Mouse (Mus musculus): ENCODE measurements around the gene Gm5105. TPM values are rescaled to one million over a fixed set of nuclear protein-coding genes. Genes with fewer than 3 reads are reported as not detected.

The Gm5105 gene
- 1 to 10 TPM; 1.2 to 2.0 TPM for total RNA-seq (2021)
- long read RNA-seq, experiment 1, partial matches to known transcripts = 0 of 3 reads
- long read RNA-seq, experiment 1, other reads (novel, unspliced or antisense) = 3 of 3 reads
- long read RNA-seq, experiment 2, partial matches to known transcripts = 0 of 8 reads
- long read RNA-seq, experiment 2, other reads (novel, unspliced or antisense) = 8 of 8 reads

DNA sequence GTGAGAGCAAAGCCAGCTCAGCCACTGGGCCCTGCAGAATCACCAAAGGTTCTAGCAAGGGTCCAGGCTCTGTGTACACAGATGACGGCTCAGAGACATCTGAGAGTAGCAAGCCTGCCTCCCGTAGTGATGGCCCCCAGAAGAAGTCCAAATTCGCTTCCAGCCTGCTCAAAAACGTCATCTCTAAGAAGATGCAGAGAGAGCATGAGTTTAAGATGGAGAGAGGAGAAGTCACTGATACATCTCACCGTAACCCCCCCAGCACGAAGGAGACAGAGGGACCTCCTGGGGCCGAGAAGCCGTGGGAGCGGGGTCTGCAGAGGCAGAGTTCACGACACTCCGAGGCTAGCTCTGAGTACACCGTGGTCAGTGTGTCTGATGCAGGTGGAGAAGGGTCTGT lies at the start of gene Gm5105:
Gene Gm5105, minus strand, starts transcription at position 101 of the 400 bp plus-strand sequence.
- no peak for DNase-seq

DNA sequence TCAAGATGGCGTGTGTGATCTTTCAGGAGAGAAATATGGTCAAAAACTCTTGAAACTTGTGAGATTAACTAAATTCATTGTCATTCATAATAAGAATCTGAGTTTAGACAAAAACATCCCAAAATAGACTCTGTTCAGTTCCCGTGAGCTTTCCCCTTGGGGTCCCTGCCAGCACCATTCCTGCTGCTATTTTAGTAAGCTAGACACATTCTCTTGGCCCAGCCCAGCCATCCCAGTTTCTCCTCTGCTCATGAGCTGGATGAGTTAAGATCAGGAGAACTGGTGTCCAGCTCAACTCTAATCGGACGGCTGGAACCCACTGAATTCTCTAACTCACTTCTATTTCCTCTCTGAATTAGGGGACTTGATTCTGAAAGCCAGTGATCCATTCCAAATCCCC lies 49.7 kb upstream of the Gm5105 start:
- peak; percentile 32 for DNase-seq

DNA sequence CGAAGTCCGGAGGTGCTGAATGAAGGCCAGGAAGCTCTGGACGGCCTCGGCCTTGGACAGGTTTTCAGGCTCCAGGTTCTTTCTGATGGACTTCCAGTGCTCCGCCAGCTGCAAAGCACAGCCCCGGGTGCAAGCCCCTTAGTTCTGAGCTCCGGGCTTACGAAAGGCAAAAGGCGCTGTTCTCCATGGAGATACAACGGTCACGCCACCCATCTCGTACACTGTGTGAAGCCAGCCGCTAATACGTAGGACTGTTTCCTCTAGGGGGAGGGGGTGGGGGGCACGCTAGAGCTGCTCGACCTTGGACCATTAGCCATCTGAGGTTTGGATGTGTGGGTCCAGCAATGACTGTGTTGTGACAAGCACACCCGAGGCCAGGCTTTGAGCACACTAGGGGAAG lies 46.9 kb upstream of the Gm5105 start:
- DNase-seq = no peak

DNA sequence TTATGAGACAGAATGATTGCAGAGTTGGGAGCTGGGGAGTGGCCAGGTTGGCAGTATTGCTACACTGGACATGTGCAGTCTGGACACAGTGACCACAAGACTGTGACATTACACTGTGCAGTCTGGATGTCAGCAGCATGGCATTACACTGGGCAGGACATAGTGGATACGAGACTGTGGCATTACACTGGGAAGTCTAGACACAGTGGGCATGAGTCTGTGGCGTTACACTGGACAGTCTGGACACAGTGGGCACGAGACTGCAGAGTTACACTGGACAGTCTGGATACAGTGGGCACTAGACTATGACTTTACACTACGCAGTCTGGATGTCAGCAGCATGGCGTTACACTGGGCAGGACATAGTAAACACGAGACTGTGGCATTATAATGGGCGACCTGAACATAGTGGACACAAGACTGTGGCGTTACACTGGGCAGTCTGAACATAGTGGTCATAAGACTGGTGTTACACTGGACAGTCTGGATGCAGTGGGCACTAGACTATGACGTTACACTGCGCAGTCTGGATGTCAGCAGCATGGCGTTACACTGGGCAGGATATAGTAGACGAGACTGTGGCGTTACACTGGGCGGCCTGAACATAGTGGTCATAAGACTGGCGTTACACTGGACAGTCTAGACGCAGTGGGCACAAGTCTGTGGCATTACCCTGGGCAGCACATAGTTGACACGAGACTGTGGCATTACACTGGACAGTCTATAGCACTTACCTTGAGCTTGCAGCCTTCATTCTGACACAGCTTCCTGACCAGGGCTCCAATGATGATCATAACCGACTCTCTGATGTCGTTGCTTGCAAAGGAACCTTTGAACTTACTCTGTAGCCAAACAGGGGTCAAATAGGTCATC lies 44.0 kb upstream of the Gm5105 start:
- DNase-seq = no peak

DNA sequence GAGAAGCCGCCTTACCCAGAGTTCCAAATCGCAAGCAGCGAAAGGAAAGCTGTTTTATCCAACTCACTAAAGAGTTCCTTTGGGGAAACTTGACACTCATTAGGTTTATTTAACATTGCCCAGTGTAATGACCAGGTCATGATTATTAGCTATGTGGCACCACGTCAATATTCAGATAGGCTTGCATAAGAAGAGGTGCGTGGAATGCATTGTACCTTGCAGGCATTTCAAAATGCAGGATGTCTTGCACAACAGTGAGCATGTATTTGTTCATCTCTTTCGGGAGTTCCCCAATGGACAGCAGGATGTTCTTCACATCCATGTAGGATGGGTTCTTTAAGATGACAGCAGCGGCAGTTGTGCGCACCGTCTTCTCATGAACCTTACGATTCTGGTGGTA lies 39.7 kb upstream of the Gm5105 start:
- no peak for DNase-seq

DNA sequence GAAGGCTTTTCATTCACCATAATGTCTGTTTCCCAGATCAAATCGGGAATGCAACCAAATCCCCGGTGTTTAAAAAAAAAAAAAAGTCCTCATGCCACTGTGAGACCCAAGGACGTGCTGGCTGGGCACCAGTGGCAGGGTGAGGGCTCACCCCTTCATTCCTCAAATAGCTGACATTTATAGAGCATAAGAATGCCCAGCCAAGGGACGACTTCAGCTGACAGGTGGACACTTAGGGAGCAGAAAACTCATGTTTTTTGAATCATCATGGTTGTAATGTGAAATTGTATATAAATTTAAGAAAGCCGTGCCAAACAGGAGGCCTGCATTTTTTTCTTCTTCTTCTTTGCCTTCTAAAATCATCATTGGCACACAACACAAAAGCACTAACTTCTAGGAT lies 37.9 kb upstream of the Gm5105 start:
- DNase-seq = no peak

DNA sequence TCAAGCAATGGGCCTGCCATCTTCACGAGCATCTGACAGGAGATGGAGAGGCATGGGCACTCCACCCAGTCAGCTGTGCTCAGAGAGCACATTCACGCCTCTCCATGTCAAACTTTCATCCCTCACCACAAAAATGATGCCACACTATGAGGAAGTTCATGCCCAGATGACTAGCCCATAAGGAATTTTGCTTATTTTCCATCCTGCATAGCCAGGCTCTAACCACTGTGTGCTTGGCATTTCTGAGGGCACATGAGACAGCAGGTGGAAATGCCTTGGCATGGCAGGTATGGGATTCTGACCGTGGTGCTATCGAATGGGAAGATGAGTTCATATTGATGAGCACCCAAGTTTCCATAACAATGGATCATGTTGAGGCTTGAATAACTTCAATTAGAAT lies 36.5 kb upstream of the Gm5105 start:
- no peak for DNase-seq

DNA sequence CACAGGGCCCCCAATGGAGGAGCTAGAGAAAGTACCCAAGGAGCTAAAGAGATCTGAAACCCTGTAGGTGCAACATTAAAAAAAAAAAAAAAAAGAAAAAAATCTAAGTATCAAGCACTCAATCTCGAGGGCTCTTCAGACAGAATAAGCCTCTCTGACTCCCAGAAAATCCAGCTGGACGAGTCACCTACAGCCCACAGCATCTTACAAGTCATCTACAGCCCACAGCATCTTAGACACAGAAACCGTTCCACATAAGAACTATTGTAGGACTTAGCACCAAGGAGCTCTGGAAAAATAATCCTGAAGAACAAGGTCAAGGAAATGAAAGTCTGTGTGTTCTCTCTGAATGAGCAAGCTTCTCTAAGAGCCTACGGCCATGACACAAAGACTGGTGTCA lies 34.7 kb upstream of the Gm5105 start:
- no peak for DNase-seq

DNA sequence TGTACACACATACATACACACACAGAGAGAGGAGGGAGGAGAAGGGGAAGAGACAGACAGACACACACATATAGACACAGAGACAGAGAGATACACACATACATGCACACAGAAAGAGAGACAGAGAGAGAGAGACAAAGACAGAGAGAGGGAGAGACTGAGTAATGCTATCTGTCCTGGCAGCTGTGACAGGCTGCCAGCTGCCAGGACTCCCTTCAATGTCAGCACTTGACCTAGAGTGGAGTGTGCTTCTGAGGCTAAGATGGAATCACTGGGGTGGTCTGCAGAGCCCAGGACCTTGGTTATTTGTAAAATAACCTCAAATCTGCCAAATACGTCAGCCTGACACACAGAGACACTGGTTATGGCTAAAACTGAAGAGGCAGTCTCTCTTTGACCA lies 30.5 kb upstream of the Gm5105 start:
- no peak for DNase-seq

DNA sequence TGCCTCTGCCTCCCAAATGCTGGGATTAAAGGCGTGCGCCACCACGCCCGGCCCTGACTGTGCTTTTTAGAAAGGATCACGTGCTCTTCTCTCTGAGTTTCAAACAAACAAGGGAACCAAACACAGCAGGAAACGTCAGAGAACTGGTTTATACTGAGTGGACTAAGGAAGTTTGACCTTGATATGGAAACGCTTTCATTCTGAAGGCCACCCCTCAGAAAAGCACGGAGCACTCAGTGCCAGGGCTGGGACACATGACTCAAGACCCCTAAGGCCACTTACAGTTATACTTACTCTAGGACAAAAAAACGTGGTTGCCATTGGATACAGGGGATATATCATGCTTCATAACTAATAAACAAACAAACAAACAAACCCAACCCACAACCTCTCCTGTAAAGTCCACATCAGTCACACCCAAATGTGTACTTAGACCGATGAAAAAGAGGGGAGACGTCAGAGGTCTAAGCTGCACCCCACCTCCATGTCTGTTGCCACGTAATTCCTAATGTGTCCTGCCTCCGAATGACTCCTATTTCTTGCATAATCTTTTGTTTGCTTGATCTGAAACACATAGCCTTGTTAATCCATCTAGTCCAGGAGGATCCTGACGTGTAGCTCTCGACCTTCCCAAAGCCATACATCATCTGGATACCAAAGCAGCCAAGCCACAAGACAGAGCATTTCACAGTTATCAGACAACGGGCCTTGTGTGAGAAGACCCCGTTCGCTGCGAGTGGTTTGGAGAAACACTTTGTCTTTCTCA lies 29.3 kb upstream of the Gm5105 start:
- no peak for DNase-seq

DNA sequence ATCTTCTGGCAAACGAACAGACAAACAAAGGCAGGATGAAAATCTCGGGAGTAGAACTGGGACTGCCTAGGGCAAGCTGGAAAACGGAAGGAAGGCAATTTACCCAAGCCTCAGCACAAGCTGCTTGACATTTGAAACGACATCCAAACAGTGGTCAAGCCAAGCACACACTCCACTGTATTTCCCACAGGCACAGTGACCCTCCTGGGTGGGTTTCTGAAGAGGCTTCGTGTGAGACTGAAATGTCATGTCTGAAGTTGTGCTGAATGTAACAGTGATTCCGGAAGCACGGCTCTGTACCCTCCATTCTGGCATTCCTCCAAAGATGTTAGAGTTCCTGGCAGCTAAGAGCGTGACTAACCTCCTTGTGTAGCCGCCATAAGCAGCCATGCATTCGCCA lies 28.5 kb upstream of the Gm5105 start:
- DNase-seq = no peak

DNA sequence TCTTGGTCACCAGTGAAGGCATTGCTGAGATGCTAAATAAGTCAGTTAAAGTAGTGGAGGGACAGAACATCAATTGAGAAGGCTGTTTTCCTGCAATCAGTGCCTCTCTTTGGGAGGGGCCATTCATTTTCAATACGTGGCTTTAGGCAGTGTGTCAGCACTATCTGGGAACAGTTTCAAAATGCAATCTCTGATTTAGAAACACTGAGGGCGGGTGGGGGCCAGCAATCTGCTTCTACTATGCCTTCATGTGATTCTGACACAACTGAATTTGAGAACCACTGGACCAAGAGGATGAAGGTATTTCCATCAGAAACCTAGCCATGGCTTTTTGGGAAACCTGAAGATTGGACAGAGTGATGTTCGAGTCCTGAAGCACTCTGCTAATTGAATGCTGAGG lies 28.1 kb upstream of the Gm5105 start:
- DNase-seq = no peak

DNA sequence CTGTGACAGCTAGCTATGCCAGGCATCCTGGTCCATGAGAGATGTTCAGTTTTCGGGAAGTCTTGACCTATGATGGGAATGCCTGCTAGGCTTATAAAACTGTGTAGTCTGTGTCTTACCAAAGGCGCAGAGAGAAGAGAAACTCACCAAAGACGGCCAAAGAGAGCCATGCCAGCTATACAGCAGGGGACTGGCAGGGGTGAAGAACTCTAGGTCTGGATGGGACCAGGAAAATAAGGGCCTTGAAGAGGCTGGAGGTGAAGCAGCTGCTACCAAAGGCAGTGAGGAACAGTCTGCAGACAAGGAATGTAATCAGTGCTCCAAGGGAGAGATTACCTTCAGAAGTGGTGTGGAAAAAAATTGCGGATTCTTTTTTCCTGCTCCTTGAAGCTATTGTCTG lies 16.7 kb upstream of the Gm5105 start:
- DNase-seq = no peak

DNA sequence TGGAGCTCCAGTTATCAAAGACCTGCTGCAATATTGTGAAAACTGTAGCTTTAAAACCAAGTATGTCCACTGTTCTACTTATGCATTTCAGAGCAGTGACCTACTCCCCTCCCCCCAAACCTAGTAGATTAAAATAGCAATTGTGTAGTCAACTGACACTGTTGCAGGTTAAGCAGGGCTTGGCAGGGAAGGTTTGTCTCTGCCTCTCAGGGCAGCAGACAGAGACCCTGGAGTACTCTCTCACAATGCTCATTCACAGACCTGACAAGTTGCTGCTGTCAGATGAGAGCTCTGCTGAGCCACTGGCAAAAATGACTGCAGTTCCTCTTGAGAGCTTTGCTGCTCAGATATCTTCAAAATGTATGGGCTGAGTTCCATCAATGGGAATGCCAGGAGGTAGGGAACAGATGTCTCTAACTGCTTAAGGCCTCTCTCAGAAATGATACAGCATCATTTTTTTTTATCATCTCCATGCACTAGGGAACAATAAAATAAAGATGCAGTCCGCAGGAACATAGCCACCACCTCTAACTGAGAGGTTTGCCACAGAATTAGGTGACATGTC lies 16.0 kb upstream of the Gm5105 start:
- no peak for DNase-seq

DNA sequence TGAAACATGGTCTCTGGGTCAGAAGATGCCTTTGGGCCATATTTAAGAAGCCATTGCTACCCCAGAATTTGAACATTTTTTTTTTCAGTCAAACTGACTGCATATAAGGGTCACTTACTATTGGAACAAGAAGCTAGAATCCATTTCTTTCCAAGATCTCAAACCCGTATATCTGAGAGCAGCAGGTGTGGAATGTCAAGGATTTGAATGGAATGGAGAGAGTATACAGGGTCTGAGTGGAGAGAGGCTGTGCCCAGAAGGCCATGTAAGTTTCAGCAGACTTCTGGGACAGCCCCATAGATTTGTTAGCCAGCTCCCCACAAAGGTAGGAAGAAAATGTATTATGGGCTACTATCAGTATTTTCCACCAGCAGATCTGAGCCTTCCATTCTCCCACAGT lies 11.5 kb upstream of the Gm5105 start:
- no peak for DNase-seq

DNA sequence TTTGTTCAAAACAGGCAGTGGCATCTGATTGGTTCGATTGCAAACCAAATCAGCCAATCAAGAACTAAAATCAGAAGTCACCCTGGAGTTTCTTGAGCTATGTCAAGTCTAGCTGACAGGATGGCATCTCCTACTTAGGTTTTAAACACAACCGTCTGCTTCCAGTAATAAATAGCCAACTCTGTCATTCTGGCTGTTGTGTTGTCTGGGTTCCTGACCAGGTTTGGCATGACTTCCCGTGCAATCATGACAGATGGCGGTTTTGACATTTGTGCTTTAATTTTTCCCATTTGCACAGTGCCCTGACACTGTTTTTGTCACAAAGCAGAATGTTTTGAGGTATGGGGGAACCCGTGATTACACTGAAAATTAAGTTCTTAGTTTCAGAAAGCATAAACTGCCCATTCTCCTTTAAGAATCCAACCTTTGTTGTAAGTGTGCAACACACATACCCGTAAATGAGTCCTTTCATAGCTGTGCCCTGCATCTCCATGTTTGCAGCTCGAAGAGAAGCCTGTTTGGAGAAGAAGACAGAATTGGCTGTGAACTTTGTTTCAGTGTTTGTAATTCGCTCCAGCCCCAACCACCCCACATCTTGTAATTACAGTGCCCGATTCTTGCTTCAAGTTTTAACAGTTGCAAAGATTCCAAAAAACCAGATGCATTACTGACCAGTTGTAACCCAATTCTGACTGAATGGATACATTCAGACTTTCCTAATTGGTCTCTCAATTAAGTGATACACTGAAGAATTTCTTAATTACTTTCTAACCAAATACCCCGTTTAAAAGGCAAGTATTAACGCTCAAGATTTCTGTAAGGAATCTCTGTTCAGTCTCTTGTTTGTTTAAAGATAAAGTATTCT lies 10.5 kb upstream of the Gm5105 start:
- no peak for DNase-seq

DNA sequence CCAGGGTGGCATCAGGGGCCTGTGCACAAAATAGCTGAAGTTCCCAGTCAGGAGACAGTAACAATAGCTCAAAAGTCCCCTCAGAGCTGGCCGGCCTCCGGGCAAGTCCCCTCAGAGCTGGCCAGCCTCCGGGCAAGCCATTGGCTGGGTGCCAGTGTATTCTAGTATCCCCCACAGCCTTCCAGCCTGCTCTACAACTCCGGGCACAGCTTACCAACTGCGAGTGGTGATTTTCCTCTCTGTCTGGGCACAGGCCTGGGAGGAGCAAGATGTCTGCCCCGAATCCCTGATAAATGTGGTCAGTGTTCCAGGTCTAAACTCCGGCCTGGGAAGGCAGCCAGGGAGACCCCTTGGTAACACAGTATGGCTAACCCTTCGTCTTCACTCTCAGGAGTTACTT lies 8.0 kb upstream of the Gm5105 start:
- no peak for DNase-seq

DNA sequence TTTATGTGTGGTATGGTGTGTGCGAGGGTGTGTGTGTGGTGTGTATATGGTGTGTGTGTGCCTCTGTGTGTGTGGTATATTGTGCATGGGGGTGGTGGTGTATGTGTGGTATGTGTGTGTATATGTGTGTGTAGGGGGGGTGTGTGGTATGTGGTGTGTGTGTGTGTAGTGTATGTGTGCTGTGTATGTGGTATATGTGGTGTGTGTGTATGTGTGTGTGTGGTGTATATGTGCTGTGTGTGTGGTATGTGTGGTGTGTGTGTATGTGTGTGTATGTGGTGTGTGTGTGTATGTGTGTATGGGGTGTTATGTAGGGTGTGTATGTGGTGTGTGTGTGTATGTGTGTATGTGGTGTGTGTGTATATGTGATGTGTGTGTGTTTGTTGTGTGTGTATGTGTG lies 7.0 kb upstream of the Gm5105 start:
- DNase-seq = no peak

DNA sequence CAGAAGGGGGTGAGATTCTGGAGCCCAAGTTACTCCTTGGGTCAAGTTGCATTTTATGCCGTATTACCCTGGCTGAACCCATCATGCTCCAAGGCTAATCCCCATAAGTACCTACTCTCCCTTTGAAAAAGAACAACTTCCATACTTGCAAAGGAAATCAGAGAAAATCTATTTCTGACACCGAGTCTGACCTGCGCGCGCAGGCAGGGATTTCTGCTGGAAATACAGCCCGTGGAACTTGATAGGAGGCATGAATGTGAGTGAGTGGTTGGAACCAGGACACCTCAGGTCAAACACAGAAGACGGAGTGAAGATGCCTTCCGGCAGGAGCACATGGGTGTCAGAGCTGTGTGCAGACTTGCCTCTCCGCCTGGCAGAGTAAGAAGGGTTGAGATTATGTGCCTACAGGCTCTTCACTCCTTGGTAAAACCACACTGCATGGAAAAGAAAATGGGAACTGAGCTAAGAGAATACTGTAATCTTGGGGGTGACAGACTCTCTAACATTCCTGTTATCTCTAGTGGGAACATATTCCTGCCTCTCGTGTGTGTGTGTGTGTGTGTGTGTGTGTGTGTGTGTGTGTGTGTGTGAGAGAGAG lies 4.4 kb upstream of the Gm5105 start:
- peak; percentile 45 for DNase-seq

DNA sequence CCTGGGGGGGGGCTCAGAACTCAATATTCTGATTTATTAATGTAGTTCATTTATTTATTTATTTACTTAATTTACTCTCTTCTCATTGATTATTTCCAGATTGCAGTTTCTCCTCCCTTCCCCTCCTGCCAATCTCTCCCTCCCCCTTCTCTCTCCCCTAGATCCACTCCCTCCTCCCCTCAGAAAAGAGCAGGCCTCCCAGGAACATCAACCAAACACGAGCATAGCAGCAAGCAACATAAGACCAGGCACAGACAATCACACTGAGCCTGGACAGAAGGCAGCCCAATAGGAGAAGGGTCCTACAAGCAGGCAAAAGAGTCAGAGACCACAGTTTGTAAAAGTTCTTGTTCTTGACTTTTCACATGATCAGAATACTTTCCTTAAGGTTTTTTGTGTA lies 3.8 kb upstream of the Gm5105 start:
- DNase-seq = no peak

DNA sequence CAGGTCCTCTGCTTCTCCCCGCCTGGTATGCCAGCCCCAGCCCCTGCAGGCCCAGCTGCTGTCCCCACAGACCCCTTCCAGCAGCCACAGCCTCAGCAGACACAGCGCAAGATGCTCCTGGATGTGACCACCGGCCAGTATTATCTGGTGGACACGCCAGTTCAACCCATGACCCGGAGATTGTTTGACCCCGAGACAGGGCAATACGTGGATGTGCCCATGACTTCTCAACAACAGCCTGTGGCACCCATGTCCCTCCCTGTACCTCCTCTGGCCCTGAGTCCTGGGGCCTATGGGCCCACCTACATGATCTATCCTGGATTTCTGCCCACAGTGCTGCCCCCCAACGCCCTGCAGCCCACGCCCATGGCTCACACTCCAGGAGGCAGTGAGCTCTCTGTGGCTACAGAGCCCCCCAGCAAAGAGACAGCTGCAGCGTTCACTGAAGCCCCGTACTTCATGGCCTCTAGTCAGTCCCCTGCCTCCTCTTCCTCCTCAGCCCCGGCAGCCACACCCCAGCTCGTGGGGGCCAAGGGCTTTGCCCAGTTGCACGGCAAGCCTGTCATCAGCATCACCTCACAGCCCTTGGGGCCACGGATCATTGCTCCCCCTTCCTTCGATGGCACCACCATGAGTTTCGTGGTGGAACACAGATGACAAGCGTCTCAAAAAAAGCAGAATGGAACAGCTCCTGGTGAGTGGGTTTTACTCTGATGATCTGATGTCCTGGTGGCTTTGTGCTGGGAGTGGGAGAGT lies 2.7 kb upstream of the Gm5105 start:
- DNase-seq = no peak

Measured in gastrocnemius, postnatal 25 days (tissue).